Mouse (Mus musculus) right cerebral cortex, adult 2 months (tissue): ENCODE measurements at regions not wholly inside any gene's neighbourhood (a gene's known extent, or its start where the extent isn't known, plus 50 kb on each side); places are given as distances from the start of the nearest gene placed in this dataset.

ENCODE experiments used
- DNase-seq, 2 experiments: peaks; one replicate each; pipeline ENCODE4 v3.0.0; 2021 to 2022; ENCODE audit warnings: low spot score in 2 of 2

DNA sequence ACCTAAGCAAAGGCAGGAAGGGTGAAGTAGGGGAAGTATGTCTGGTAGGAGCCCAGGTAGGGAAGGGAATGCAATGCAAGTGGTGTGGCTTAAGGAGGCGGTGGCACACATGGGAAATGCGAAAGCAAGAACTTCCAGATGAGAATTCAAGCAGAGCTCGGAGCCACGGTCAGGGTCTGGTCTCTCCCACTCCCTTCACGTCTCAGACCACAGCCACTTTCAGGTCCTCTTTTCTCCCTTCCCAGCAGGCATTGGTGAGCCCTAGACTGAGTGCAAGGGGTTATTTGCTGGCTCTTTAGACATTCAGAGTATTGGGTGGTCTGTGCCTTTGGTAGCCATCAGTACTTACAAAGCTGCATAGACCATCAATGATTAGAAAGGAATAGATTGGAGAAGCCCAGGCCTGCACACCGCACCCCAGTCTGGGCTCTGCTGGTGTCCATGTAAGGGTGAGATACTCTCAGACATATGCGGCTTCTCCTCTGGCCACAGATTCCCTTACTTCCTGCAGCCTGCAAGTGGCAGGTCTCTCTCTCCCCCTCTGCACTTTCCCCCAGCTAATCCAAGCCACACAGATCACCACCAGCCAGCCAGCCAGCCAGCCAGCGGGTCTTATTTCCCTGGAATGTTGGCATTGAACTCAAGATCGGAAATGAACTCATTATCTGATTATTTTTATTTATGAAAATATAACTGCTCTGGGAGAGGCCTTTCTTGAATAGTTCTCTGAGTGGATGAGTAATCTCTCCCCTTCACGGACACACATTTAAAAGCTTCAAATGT, 113.6 kb downstream of the Zfp36l2 start:
- no peak for DNase-seq

DNA sequence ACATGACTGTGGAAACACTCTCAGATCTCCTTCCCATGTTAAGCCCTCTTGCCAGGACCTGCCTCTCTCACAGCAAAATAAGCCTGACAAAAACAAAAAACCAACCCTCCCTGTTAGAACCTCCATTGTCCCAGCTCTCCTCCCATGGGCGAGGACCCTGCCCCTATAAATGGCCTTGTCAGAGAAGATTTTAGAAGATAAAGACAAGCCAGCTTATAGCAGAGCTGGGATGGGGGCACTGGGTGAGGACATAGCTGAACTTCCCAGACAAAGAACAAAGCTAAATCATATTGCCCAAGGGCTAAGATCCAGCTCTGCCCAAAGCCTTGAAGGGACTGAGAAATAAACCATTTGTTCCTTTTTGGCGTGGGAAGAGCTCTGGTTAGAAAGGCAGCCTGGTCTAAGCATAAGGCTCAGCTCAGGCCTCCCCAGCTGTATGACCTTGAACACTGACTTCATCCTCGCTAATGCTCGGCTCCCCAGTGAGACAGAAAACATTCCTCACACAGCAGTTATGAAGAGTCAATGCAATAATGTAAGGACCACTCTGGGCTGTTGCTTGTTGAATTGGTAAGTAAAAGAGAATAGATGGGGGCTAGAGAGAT, 115.2 kb downstream of the Zfp36l2 start:
- DNase-seq: no peak

DNA sequence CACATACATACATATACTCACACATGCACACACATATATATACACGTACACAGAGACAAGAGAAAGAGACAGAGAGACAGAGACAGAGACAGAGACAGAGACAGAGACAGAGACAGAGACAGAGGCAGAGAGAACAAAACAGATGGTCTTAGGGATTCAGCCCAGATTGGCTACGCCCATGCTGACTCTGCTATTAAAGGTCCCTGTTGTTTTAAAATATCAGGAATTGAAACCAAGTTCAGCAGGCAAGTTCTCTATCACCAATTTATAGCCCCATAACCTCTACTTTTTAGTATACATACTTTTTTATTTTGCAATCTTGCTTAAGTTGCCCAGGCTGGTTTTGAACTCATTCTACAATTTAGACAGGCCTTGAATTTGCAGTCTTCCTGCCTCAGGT, 115.9 kb downstream of the Zfp36l2 start:
- DNase-seq: no peak

DNA sequence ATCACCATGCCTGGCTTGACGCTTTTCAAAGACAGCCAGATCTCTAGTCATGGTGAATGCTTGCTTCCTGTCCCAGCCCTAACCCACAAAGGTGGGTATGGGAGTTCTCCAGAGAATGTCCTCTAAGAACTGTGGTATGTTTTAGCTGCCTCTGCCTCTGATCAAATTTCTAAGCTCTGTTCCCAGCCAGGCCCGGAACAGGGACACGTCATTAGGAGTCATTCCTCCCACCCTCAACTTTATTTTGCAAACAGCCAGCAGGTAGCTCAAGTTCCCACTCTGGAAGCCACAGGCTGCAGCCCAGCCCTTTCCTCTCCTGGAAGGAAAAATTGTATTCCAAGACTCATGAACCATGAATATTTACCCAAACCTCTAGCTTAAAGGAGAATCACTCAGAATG, 117.2 kb downstream of the Zfp36l2 start:
- DNase-seq: no peak

DNA sequence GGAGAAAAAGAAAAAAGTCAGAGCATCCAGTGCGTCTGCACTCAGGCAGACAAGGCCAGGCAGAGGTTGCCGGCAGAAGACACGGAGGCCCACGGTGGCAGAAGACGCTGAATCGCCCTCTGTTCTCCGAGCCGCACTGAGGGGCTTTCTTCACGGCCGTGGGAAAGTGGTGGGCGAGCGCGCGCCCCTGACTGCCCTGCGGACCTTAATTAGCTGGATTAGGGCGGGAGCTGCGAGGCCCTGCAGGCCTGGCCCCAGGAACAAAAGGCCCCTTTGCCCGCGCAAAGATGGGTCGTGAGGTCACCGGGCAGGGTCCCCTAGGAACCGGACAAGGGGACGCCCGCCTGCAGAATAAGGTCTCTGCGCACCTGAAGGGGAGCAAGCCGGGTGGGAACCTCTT, 120.6 kb downstream of the Zfp36l2 start:
- DNase-seq: no peak

DNA sequence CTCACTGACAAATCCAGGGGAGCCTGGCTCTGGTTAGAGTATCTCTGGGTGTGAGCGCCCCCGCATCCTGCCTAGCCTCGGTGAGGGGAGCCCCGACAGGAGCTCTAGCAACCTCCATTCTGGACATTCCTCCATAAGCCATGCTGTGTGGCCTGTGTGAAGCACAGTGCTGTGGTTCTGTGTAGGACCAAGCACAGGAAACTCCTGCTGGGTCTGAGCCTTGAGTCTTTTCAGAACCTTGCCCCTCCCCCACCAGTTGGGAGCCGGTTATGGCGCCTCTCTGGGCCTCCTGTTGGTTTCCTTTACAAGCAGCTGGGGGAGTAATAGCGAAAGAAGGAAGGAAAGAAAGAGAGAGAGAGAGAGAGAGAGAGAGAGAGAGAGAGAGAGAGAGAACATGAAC, 124.0 kb downstream of the Zfp36l2 start:
- no peak for DNase-seq

DNA sequence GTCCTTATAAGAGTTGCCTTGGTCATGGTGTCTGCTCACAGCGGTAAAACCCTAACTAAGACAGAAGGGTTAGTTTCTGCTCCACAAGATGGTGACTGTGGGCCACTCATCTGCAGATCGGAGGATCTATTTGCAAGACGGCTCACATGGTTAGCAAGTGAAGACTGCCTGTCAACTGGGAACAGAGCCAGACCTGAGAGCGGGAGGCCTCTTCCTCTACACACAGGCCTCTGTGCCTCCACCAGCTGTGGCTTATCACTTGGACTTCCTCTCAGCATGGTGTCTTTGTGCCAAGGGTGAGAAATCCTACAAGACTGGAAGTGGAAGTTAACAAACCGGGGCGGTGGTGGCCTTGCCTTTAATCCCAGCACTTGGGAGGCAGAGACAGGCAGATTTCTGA, 126.1 kb downstream of the Zfp36l2 start:
- no peak for DNase-seq

DNA sequence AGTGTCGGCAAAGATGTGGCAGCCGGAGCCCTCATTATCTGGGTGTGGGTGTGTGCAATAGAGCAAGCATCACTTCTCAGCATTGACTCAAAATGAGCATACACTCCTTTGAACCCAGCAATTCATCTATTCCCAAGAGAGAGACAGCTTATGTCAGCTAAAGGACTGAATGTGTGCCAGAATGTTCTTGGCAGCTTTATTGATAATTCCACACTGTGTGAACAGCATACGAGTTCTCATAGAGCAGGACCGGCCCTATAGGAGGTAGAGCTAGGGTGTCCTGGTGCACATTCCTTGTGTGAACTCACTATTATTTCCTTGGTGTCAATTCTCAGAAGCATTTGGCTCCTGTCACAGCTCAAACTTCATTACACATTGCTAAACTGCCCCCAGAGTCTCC, 131.3 kb downstream of the Zfp36l2 start:
- DNase-seq: no peak

DNA sequence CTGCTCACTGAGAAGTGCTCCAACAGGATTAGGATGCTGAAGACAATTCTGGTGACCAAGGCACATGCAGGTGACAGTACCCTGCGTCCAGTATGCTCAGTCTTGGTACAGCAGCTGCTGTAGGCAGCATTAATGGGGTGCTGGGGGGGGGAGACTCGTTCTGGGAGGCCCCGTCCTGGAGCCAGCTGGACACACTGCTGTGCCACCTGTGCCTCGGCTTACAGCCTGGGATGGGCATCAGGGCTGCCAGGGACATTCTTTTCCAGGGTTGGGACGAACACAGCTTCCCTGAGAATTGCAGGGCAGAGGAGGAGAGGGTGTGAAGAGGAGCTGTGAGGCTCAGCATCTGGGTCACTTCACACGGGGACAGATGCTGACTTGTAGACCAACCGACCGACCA, 135.3 kb downstream of the Zfp36l2 start:
- no peak for DNase-seq

DNA sequence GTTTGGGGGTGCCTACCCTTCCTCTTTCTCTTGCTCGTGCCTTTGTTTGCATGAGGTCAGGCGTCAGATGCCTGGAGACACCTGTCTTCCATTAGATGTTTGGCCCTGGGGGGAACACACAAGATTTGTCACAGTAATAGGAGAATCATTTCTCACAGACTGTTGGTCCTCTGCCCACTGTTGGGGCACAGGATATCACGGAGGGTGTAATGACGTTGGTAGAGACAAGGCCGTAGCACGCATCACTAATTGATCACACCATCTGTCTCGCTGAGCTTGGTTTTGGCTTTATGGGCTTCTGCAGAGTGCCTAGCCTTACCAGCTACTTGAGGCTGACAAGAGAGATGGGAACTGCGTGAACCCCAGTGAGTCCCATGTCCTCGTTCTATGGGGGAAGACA, 136.5 kb downstream of the Zfp36l2 start:
- no peak for DNase-seq

DNA sequence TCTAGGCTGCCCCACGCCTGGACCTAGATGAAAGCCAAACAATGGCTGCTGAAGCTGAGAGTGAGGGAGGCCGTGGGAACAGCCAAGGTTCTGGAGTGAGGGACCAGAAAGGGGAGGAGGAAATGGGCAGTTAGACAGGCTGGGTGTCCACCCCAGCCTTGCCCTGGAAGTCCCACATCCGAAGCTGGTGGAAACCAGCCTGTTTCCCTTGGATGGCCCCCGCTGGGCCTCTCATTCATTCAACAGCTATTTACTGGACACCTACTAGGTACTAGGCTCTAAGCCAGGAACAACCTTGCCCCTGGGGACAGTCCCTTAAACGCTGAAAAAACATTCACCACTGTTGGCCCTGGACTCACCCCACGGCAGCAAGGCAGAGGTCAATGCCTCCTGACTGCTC, 139.2 kb downstream of the Zfp36l2 start:
- no peak for DNase-seq

DNA sequence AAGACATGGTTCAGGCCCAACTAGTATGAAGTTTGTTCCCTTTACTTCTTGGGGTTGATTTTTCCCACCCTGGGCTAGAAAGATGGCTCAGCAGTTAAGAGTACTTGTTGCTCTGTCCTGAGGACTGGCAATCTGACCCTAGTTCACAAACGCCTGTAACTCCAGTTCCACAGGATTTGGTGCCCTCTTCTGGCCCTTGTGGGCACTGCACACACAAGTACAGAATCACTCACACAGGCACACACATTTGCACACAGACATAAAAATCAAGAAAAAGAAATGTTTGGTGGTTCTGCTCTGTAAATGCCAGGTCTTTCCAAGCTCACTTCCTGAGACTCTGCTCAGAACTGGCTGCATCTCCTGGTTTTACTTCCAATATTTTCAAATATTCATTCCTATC, 140.2 kb downstream of the Zfp36l2 start:
- DNase-seq: no peak

DNA sequence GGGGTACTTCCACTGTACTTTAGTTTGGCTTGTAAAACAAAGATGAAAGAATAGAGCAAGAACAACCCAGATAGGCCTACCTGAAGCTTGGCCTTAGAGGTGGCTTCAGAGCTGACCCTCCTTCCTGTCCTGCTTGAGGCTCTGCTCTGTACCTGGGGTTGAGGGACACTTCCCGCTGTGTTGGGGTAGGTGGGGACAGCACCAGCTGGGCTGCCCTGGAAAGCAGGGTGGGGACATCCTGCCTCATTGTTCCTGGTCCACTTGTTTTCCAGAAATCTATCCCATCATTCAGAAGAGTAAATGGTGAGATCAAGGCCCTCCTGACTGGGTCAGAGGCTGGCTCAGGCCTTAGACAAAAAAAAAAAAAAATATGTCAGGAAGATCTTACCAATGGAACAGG, 141.9 kb downstream of the Zfp36l2 start:
- DNase-seq: no peak

DNA sequence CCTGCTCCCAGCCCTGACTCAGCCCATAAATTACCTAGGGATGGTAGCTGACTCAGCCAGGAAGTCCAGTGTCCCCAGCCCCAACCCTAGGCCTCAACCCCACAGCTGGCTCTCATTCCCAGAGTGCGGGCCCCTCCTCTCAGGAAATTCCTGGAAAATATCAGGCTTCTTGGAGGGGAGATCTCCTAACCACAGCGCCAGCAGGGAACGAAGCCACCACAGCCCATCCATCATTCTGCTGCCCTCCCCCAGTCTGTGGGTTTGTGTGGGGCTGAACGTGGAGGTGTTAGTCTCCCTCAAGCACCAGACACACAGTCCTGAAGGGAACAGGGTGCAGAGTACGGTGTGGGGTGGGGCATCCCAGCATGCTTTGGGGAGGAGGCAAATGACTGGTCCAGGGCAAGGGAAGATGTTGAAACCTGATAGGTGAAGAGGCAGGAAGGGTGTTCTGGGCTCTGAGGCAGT, 143.2 kb downstream of the Zfp36l2 start:
- no peak for DNase-seq

DNA sequence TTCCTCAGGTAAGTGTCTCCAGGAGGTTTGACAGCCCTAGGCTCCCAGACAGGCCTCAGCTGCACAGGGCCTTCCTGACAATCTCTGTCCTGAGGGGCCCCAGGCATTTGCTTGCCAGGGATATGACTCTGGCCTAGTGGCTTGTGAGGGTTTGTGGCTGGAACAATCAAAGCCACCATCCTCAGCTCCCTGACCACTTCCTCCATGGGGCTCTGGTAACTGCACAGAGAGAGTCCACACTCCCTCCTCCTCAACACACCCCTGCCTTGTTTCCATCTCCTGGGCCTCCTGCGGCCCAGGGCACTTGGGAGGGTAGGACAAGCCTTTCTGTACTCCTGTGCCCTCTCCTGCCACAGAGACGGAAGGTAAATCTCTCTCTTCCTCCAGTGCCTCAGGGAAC, 144.6 kb downstream of the Zfp36l2 start:
- no peak for DNase-seq

DNA sequence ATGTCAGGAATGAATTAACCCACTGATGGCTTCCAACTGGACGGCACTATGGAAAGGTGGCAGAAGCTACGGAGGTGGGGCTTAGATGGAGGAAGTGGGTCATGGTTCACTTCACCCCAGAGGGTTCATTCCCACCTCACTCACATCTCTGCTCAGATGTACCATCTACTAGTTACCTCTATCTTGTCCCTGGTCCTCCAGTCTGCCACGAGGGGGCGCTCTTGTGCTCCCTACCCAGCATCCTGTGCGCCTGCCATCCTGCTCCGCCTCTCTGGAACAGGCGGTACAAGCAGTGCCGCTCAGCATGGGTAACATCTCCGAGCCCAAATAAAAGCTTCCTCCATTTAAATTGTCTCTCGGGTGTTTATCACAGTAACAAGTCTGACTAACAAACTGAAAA, 148.3 kb downstream of the Zfp36l2 start:
- DNase-seq: no peak

DNA sequence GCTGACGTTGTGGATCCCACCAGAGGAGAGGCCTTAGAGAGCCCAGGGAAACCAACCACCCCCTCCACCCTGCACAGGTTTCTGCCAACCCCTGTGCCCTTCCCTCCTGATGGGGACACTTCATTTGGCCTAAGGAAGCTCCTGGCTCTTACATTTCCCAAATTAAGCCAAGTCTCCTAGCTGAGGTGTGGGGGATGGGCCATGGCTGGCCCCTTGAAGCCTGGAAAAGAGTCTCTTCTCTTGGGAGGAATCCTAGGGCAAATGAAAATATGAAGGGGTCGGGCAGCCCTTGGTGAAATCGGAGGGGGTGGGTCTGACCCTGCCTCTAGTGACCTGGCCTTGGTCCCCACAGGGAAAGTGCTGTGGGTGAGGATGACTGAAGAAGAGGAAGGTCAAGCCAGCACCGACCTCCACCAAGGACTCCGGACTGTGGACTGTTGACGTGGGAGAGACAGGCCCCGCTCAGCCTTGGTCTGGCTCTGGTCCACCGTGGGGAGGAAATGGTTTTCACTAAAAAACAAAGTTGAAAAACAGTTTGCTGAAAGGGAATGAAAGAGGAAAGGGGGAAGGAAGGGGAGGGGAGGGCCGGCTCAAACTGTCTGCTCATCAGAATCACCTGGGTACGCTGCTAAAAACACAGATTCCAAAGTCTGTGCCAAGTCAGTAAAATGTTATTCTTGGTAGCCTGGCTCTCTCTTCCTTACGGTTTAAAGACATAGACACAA, 150.0 kb downstream of the Zfp36l2 start:
- no peak for DNase-seq

DNA sequence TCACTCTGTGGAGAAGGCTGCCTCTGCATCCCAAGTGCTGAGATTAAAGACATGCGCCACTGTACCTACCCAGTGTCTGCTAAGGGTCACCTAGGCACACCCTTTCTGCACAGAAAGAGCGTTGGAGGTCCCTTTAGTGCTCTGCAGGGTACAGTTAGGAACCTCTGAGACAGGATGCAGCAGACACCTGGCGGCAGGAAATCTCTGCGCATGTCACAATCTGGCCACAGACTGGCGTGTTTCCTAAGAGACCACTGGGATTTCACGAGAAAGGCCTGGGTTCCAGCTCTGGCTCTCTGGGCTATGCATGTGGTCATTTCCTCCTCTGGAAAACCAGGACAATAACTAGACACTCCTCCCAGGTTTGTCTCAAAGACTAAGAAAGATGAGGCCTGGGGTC, 151.7 kb downstream of the Zfp36l2 start:
- no peak for DNase-seq

DNA sequence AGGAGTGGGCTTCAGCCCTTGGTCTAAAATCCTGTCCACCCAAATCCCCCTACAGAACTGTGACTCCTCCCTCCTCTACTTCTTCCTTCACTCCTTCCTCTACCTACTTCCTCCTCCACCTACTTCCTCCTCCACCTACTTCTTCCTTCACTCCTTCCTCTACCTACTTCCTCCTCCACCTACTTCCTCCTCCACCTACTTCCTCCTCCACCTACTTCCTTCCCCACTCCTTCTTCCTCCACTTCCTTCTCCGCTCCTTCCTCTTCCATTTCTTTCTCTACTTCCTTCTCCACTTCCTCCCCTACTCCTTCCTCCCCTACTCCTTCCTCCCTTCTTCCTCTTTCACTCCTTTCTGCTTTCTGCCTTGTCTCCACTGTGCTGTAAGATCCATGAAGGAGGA, 152.9 kb downstream of the Zfp36l2 start:
- DNase-seq: no peak

DNA sequence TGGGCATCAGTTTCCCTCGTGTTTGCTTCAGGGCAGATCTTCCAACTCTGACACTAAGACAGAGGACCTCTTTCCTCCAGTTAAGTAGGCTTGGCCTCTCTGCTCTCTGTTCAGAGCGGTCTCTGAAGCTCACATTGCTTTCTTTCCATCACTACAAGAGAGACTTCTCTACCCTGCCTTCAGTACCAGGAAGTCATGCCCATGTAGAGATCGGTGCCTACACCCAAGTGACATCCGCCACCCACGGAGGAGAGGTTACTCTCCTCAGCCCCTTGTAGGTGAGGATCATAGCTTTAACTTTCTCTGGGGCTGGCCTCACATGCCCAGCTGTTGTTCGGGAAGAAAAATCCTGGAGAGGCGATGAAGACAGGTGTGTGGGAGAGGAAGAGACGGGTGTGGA, 155.3 kb downstream of the Zfp36l2 start:
- DNase-seq: no peak

DNA sequence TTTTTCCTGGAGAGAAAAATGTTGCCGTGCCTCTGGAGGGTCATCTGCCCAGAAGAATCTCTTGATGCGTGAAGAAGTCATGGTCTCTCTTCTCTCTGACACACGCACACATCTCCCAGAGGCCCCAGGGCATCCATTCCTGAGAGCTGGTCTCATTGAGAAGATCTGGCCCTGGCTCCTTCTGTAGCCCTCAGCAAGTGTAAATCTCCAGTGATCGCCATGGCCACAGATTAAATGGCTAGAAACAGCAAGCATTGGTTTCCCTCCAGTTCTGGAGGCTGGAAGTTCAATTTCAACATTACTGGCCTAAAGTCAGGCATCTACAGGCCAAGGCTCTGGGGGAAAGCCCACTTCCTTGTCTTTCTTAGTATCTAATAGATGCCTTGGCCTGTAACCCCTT, 155.9 kb downstream of the Zfp36l2 start:
- DNase-seq: no peak

DNA sequence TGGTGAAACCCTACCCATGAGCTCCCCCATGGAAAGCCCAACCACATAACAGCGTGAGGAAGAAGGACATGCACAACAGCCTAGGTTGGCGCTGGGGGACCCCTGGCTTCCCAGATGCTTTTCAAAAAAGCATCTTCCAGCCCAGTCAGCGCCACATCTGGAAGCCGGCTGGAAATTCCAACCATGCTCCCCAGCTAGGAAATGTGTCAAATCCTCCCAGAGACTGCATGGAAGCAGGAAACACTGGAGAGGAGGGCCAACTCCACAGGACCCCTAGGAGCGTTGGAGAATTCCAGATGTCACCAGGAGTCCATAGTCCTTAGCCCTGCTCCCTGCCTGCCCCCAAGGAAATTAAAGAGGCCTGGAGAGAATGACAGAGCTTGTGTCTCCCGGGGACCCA, 156.4 kb downstream of the Zfp36l2 start:
- no peak for DNase-seq

DNA sequence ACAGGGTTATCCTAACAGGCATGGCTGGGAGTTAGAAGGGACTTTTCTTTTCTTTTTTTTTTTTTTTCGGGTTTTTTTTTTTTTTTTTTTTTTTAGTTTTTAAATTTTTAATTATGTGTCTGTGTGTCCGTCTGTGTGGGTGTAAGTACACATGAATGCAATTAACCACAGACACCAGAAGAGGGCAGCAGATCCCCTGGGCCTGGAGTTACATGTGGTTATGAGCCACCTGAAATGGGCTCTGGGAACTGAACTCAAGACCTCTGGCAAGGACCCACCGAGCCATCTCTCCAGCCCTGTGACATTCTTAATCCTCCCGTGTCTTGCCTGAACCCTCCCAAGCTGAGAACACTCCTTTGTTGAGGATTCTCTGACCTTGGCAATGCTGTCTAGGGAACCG, 157.0 kb downstream of the Zfp36l2 start:
- DNase-seq: no peak
